Mouse (Mus musculus) G1E (cell line): Measurements from ENCODE around the gene Mfsd4b3.
"Not testable (repeated sequence)": the region's sequence is repeated elsewhere in the genome, so short reads cannot be mapped to it uniquely, and the experiment has no call there.

Source experiments
- CTCF ChIP-seq: IDR thresholded peaks from 2 replicates; pipeline ENCODE4 v1.5.1; 2012; ENCODE audit warnings: low read depth, low read length, inconsistent platforms, mixed read lengths
- GATA1 ChIP-seq: IDR thresholded peaks from 2 replicates; pipeline ENCODE4 v1.6.1; 2012; ENCODE audit warnings: borderline replicate concordance, low read length, inconsistent platforms, mixed read lengths
- GATA2 ChIP-seq: IDR thresholded peaks from 2 replicates; pipeline ENCODE4 v1.6.1; 2012; ENCODE audit warnings: low read depth, low read length, inconsistent platforms, borderline replicate concordance
- TAL1 ChIP-seq: conservative IDR thresholded peaks from 2 replicates; pipeline ENCODE4 v1.6.1; 2012; ENCODE audit warnings: low read depth, low read length, inconsistent platforms, mixed read lengths

DNA sequence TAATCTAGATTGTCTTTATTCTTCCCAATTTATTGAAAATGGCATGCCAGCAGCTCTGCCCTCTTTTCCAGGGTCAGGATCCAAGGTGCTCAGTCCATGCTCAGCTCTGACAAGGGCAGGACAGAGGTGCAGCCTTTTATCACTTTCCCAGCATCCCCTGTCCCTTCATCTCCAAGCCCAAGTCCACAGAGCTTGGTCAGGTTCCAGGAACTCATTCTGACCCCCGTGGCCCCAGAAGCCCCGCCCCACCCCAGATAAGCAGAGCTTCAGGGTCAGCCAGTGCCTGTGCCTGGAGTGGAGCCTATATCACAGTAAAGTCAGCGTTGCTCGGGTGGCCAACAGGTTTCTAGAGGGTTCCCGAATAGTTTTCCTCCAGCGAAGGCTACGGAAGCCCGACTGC, 35.4 kb downstream of the Mfsd4b3 start:
- not testable (repeated sequence) for TF ChIP-seq CTCF, GATA1, TAL1, GATA2
